Mouse (Mus musculus): ENCODE measurements around the gene Nptxr.

GRCm38 (mm10) chr15:79764539-79765267, 39.9 kb downstream of the Nptxr start:
- TF ChIP-seq CTCF (IDR thresholded peaks at IDR 0.05; ENCODE audit: low read depth, low read length), result no peak
- TF ChIP-seq POLR2A (IDR thresholded peaks at IDR 0.05; ENCODE audit: insufficient read depth, low read length), result no peak
